Mouse (Mus musculus) embryonic fibroblast, embryonic 13.5 days (primary cell): ENCODE data around the gene Pdxp. TPM values are rescaled to one million over a fixed set of nuclear protein-coding genes. Genes with fewer than 3 reads are reported as not detected.
A peak's percentile ranks its signal among the peaks of the same experiment; 100 is the strongest.

Source experiments
- H3K27ac ChIP-seq: 2 replicates; pipeline ENCODE4 v1.5.1; 2012; ENCODE audit warnings: low read length, control low read depth, inconsistent platforms; ENCODE audit not compliant: insufficient read depth
- H3K4me1 ChIP-seq: 2 replicates; pipeline ENCODE4 v1.6.1; 2011; ENCODE audit warnings: low read length; ENCODE audit not compliant: control insufficient read depth, insufficient read depth
- H3K4me3 ChIP-seq: 2 replicates; pipeline ENCODE4 v1.5.1; 2011; ENCODE audit warnings: mild to moderate bottlenecking, control low read depth, low read length; ENCODE audit not compliant: insufficient read depth
- CTCF ChIP-seq: IDR thresholded peaks from 2 replicates; pipeline ENCODE4 v1.5.1; 2011; ENCODE audit warnings: mild to moderate bottlenecking, control low read depth, low read length, moderate library complexity, borderline replicate concordance; ENCODE audit not compliant: insufficient read depth
- POLR2A ChIP-seq: IDR thresholded peaks from 2 replicates; pipeline ENCODE4 v1.6.1; 2011; ENCODE audit warnings: low read depth, mild to moderate bottlenecking, control low read depth, low read length, moderate library complexity
- polyA plus RNA-seq: library from polyadenylated mRNA; stranded (reverse); fragments of >200 nt; gene quantifications from 2 replicates; pipeline ENCODE4 v1.2.4, GENCODE M21; 2011; ENCODE audit warnings: low read depth; ENCODE audit not compliant: missing spikeins, insufficient read length

The Pdxp gene
- polyA plus RNA-seq: 3.0 and 4.2 TPM in 2 replicates

- no peak within 1 kb of the TSS for H3K27ac ChIP-seq
- peak within 1 kb of the TSS; percentile 41 for H3K4me3 ChIP-seq
- peaks cover 2% of the 10 kb centered on the region; the same call in 1 of the 2 replicates for H3K4me1 ChIP-seq
- peak; percentile 65 for TF ChIP-seq POLR2A
- TF ChIP-seq CTCF: no peak
Observed at GRCm38 (mm10) chr15:78913632-78914090, at the start of gene Pdxp. TSS of gene Pdxp (plus strand) at chr15:78913919.

- Histone ChIP-seq H3K4me3 (no peak overlapping the region), H3K4me1 (peaks cover 6% of the 10 kb centered on the region), H3K27ac (peak overlapping the region; percentile 65)
- TF ChIP-seq CTCF (no peak), POLR2A (no peak)
Observed at GRCm38 (mm10) chr15:78868398-78868797, 45.3 kb upstream of the Pdxp start.

- no peak for TF ChIP-seq POLR2A
- no peak overlapping the region for H3K4me3 ChIP-seq
- H3K27ac ChIP-seq: peak overlapping the region; percentile 65
- H3K4me1 ChIP-seq: peaks cover 6% of the 10 kb centered on the region
Observed at GRCm38 (mm10) chr15:78868826-78869233, 44.9 kb upstream of the Pdxp start.

GRCm38 (mm10) chr15:78869775-78870174 is 43.9 kb upstream of the Pdxp start:
- Histone ChIP-seq H3K4me3 (no peak overlapping the region), H3K4me1 (peaks cover 6% of the 10 kb centered on the region), H3K27ac (no peak overlapping the region)
- TF ChIP-seq CTCF (no peak), POLR2A (no peak)

GRCm38 (mm10) chr15:78872021-78872608 is 41.6 kb upstream of the Pdxp start:
- no peak overlapping the region for H3K4me3 ChIP-seq
- TF ChIP-seq CTCF (no peak), POLR2A (no peak)
- peaks cover 6% of the 10 kb centered on the region for H3K4me1 ChIP-seq
- no peak overlapping the region for H3K27ac ChIP-seq

- Histone ChIP-seq H3K27ac (no peak overlapping the region), H3K4me1 (no peaks in the 10 kb centered on the region), H3K4me3 (no peak overlapping the region)
- TF ChIP-seq CTCF (no peak), POLR2A (no peak)
Observed at GRCm38 (mm10) chr15:78873803-78874435, 39.8 kb upstream of the Pdxp start.

- TF ChIP-seq POLR2A (no peak), CTCF (no peak)
- Histone ChIP-seq H3K27ac (no peak overlapping the region), H3K4me1 (no peaks in the 10 kb centered on the region), H3K4me3 (no peak overlapping the region)
Observed at GRCm38 (mm10) chr15:78874989-78875388, 38.7 kb upstream of the Pdxp start.

GRCm38 (mm10) chr15:78875537-78875936 is 38.2 kb upstream of the Pdxp start:
- TF ChIP-seq CTCF (no peak), POLR2A (no peak)
- Histone ChIP-seq H3K4me3 (no peak overlapping the region), H3K27ac (no peak overlapping the region), H3K4me1 (no peaks in the 10 kb centered on the region)

GRCm38 (mm10) chr15:78876258-78876696 is 37.4 kb upstream of the Pdxp start:
- Histone ChIP-seq H3K4me3 (peak overlapping the region; percentile 38), H3K4me1 (no peaks in the 10 kb centered on the region), H3K27ac (peak overlapping the region; percentile 94)
- TF ChIP-seq CTCF: peak; percentile 34; the same call in 1 of the 2 replicates
- TF ChIP-seq POLR2A: peak; percentile 50
